19 mouse cellular contexts compared by ENCODE assay signal in genomic region chr9:106480541-106480940, GRCm38 (mm10). TPM values are rescaled to one million over a fixed set of nuclear protein-coding genes. Genes with fewer than 3 reads are reported as not detected.
DNase-seq lines count a peak whose midpoint lies in the region.
"Had no signal": no experiment of that assay in that cellular context is flagged by ENCODE, and none has a peak within 500 bp of the region (broad histone marks: within the 10 kb centered on the region; RNA-seq: fewer than 3 reads in every experiment).

No protein-coding gene starts in this region.

- no peak overlapping the region for H3K27ac ChIP-seq in heart, embryonic 10.5 days
- H3K27ac ChIP-seq: embryonic facial prominence, embryonic 10.5 days; forebrain, embryonic 13.5 days; hindbrain, embryonic 10.5 days; hindbrain, embryonic 14.5 days; intestine, embryonic 15.5 days had no signal

- no peaks in the 10 kb centered on the region for H3K9me3 ChIP-seq in heart, embryonic 10.5 days
- H3K9me3 ChIP-seq: embryonic facial prominence, embryonic 10.5 days; forebrain, embryonic 13.5 days; hindbrain, embryonic 10.5 days; intestine, embryonic 15.5 days had no signal

- peaks cover 60% of the 10 kb centered on the region for H3K36me3 ChIP-seq in heart, embryonic 10.5 days

- WGBS in heart, embryonic 10.5 days: 91% methylated on average over 7 of the region's 7 CpGs

- H3K27me3 ChIP-seq in heart, embryonic 10.5 days (ENCODE audit: insufficient read depth, poor library complexity, severe bottlenecking): no peaks in the 10 kb centered on the region
- H3K27me3 ChIP-seq: forebrain, embryonic 13.5 days; intestine, embryonic 15.5 days; Patski had no signal

- DNase-seq in cerebellum, adult 11-12 months: peak; percentile 24
- no peak for DNase-seq in cerebellum, postnatal 25 days
- peak; percentile 91 for DNase-seq in heart, adult 11 months
- DNase-seq in heart, embryonic 10.5 days (ENCODE audit: low spot score): no peak
- DNase-seq in right cerebral cortex, postnatal 25 days: peak; percentile 0
- DNase-seq in right cerebral cortex, postnatal 36 days (ENCODE audit: low spot score in 2 of 2): no peak
- peak; percentile 7 for DNase-seq in urinary bladder, postnatal 10 days (ENCODE audit: low spot score)
- DNase-seq in urinary bladder, postnatal 14 days (ENCODE audit: low spot score): no peak
- DNase-seq: adrenal gland, postnatal 14 days; forebrain, postnatal 0 days had no signal

- H3K4me1 ChIP-seq in heart, embryonic 10.5 days: peaks cover 27% of the 10 kb centered on the region

- H3K4me3 ChIP-seq in heart, embryonic 10.5 days: no peak overlapping the region
- H3K4me3 ChIP-seq: embryonic facial prominence, embryonic 10.5 days; forebrain, embryonic 13.5 days; hindbrain, embryonic 10.5 days; intestine, embryonic 15.5 days had no signal

RNA-seq across cellular contexts. Expression of gene Parp3, which starts 3.8 kb away (rescaled TPM):
- 1.4 and 1.7 TPM in 2 replicates for polyA plus RNA-seq in heart, embryonic 10.5 days (2016; fragmentation: Nextera tagmentation; extraction: Ambion mirVana)

RNA-seq across cellular contexts. Expression of gene Rrp9, which starts 4.8 kb away (rescaled TPM):
- polyA plus RNA-seq in heart, embryonic 10.5 days (2016; fragmentation: Nextera tagmentation; extraction: Ambion mirVana): 51.3 and 74.6 TPM in 2 replicates

RNA-seq across cellular contexts. Expression of gene Gpr62, which starts 14.8 kb away (rescaled TPM):
- 0.14 and 0.35 TPM in 2 replicates for polyA plus RNA-seq in heart, embryonic 10.5 days (2016; fragmentation: Nextera tagmentation; extraction: Ambion mirVana)
- polyA plus RNA-seq: activated CD4-positive, CD25-positive, alpha-beta regulatory T cell, adult 4 months had no signal

RNA-seq across cellular contexts. Expression of gene Iqcf1, which starts 19.2 kb away (rescaled TPM):
- polyA plus RNA-seq in heart, embryonic 10.5 days (2016; fragmentation: Nextera tagmentation; extraction: Ambion mirVana): not detected in 2 replicates
- polyA plus RNA-seq: activated CD4-positive, CD25-positive, alpha-beta regulatory T cell, adult 4 months; embryonic facial prominence, embryonic 10.5 days; embryonic facial prominence, embryonic 14.5 days; forebrain, embryonic 13.5 days; forebrain, postnatal 0 days; heart, embryonic 14.5 days; hindbrain, embryonic 10.5 days; hindbrain, embryonic 14.5 days; intestine, embryonic 15.5 days; Patski had no signal

RNA-seq across cellular contexts. Expression of gene Pcbp4, which starts 27.4 kb away (rescaled TPM):
- 135 and 186 TPM in 2 replicates for polyA plus RNA-seq in heart, embryonic 10.5 days (2016; fragmentation: Nextera tagmentation; extraction: Ambion mirVana)

Comparison
In these comparisons a context has a peak if more than half of its experiments do, and no peak if none do; other contexts are left out.
1. DNase-seq: peak in cerebellum, adult 11-12 months (single experiment), heart, adult 11 months (single experiment), right cerebral cortex, postnatal 25 days (single experiment) and urinary bladder, postnatal 10 days (single experiment); none in cerebellum, postnatal 25 days (0 of 2), heart, embryonic 10.5 days (single experiment), right cerebral cortex, postnatal 36 days (0 of 2) and urinary bladder, postnatal 14 days (single experiment).